Mouse (Mus musculus): Measurements from ENCODE around the gene Masp2.

- TF ChIP-seq CTCF (IDR thresholded peaks at IDR 0.05; ENCODE audit: borderline replicate concordance, insufficient read depth, low read depth, low read length) = peak; percentile 70; the same call in 1 of the 2 replicates
- TF ChIP-seq POLR2A (IDR thresholded peaks at IDR 0.05; ENCODE audit: borderline replicate concordance, insufficient read depth, low read length) = no peak
These were observed 41.8 kb downstream of the Masp2 start for GRCm38 (mm10) chr4:148644157-148644511.
